Mouse (Mus musculus) MN1 (cell line): ENCODE results near the gene Ncoa5.

ENCODE experiments used
- DNase-seq: peaks from one replicate; pipeline ENCODE4 v3.0.0-alpha.2; 2016; ENCODE audit warnings: low spot score

Ncoa5 gene

DNA sequence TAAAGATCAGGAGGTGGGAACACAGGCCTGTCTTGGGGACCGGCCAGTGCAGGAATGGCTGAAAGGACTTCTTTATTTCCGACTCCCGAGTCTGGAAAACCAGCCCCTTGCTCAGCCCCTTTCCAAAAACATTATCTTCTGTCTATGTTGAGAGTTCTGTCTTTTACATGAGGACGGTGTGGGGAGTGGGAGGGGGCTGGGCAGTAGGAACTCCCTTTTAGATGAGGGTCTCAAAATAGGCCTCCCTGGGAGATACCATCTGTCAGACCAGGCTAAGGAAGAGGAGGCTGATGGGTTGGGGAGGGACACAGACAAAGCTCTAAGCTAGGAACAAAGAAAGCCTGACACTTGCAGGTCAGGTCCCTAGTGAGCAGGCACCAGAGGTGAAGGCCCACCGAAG is 14.4 kb upstream of the Ncoa5 start:
- no peak for DNase-seq

DNA sequence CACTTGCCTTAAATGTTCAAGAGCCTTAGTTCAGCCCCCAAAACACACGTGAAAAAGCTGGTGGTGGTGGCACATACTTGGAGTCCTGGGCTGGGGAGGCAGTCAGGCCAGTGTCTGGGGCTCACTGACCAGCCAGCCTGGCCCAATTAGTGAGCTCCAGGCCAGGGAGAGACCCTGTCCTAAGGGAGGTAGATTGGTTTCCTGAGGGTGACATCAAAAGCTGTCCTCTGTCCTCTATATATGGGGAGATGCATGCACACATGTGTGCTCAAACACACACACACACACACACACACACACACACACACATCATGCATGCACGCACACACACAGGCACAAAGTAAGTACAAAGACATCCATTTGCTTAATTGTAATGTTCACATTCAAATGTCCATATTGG is 9.1 kb upstream of the Ncoa5 start:
- DNase-seq, result no peak

DNA sequence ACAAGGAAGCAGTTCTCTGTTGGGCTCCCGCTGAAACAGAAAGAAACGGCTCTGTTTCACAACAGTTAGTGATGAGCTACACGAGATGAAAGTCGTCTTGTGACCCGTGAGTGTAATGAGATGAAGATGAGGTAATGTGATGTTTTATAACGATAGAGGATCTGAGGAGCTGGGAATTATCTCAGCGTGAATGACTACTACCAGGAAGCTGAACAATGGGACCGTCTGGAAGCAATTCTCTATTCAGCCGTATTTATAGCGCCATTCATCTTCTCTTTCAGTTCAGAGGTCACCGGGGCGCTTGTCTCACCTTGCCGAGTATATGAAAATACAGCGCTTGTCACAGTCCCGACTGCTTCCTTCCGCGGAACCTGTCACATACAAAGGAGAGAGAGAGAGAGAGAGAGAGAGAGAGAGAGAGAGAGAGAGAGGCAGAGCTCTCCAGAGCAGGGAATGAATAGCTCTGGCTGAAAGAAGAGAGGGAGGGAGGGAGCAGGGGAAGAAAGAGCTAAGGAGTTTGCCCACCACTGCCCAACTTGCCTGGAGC is 8.5 kb upstream of the Ncoa5 start:
- peak; percentile 82 for DNase-seq

DNA sequence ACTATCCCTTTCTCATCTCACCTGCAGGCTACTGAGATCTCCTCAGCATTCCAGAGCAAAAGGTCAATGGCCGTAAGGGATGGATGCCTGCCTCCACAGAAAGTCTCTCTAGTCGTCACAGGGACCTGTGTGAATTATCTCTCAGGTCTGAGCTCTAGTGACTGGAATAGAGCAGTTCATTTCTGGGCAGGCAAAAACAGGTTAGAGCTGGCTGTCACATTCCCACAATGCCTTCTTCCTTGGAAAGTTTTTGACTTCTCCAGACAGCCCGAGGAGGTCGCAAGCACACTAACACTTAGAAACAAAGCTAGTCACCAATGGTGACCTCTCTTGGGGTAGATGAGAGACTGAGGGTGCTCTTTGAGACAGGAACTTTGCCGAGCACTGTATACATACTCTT is 7.5 kb upstream of the Ncoa5 start:
- DNase-seq, result no peak

DNA sequence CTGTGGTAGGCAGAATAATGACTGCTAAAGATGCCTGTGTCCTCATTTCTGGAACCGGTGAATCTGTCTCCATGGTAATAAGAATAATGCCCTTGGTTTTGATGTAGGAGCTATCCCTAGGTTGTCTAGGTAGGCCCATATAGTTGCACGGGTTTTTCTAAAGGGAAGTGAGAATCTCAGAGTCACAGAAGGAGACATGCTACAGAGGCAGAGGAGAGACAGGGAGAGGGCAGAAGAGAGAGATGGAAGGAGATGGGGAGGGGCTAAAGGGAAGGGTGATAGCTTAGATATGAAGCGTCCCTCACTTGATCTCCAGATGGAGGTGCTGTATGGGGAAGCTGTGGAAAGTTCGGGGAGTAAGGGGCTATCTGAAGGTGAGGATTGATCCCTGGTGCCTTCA is 2.7 kb upstream of the Ncoa5 start:
- DNase-seq, result no peak

DNA sequence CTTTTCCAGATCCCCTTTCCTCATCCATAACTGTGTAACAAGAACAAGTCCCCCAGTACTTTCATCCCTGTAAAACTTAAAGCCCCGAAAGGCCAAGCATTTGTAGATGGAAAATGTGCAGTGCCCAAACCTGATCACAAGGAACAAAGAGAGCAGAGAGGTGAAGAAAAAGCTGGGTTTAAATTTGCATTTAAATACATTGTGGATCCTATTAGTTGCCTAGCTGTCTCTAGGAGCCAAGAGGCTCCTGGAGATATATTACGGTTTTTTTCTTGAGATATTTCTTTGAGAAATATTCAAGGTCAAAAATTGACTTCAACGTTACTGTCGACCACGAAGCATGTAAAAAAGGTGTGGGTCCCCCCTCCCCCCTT is 378 bp upstream of the Ncoa5 start:
- DNase-seq, result no peak

DNA sequence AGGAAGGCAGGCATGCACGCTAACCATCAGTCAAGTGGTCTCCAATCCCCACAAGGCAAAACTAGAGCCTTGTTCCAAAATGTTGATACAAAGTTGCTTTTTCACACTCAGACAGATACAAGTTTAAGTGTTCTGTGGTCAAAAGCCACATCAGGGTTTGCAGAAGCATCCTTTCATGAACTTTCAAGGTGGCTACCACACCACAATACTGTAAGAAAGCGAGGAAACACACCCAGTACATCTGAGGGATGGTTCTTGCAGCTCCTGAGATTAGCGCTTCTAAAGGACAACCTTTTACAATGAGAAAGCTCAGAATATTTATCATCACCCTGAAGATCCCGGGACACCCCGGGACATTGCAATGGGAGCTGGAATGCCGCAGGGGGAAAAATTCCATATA is 1.4 kb downstream of the Ncoa5 start:
- no peak for DNase-seq

DNA sequence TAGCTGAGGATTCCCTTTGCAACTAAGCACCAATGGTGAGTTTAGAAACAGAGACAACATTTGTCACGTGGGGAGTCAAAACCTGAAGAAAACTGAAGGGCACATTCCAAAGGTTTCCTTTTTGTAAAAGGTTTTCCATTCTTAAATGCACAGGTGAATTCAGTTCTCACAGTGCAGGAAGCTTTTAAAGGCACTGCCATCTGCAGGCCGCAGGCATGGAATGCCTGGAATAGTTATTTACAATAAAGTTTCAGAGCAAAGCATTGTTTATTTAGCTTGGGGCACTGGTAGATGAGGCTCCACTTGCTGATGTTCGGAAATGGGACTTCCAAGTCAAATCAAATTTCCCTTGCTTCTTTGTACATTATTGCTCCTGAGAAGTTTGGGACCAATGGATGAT is 2.1 kb downstream of the Ncoa5 start:
- DNase-seq, result peak; percentile 22

DNA sequence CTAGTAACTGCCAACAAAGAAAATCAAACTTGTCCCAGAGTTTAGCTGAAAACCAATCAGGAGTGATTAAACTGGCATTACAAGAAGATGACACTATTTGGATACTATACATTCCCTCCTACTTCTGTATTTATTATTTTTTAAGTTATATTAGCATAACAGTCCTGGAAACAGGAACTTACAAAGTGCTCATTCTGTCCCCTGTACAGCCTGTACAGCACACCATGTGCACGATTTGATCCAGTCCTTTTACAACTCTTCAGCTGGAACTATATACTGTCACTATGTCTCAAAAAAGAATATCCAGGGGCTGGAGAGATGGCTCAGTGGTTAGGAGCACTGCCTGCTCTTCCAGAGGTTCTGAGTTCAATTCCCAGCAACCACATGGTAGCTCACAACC is 7.5 kb downstream of the Ncoa5 start:
- DNase-seq, result no peak

DNA sequence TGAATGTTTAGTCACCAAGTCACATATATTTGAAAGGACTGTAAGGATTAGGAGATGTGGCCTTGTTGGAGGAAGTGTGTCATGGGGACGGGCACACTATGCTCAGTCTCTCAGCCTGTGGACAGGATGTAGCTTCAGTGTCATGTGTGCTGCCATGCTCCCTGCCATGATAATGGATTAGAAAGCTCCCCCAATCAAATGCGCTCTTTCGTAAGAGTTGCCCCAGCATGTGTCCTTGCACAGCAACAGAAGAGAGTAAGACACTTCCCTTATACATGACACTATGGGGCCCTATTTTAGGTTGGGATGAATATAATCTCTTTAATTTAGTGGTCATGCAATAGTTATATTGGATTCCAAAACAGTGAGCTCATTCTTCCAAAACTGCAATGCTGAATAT is 14.2 kb downstream of the Ncoa5 start:
- no peak for DNase-seq

DNA sequence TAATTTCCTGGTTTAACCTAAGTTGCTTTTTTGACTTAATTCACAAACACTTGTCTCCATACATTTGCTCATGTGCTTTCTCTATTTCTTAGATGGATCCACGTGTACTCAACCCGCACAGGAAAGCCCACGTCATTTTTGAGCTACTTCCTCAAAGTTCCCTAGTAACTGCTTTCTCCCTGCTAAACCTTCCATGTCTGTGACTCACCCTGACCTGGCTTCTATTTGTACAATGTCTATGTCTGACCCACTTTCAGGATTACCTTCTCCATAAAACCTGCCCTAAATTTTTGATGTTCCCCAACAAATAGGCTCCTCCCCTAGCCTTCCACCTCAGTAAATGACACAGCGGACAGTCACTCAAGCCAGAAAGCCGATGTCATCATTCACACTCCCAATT is 19.7 kb downstream of the Ncoa5 start:
- DNase-seq, result no peak

DNA sequence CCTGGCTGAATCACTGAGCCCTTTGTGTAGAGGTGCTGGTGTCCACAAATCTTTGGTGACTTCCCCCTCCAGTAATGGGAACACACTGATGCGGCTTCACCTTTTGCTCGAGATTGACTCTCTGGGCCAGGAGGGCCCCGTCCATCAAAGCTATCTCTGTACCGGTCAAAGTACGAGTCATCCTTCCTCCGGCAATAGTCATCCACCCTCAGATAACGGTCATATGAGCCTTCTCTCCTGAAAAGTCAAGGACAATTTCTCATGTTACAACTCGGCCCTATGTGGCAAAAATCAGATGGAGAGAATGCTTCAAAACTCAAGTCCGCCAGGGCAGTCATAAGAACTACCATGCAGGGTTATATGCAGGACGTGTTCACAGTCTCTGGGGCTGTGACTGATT is 24.3 kb downstream of the Ncoa5 start:
- DNase-seq, result no peak

DNA sequence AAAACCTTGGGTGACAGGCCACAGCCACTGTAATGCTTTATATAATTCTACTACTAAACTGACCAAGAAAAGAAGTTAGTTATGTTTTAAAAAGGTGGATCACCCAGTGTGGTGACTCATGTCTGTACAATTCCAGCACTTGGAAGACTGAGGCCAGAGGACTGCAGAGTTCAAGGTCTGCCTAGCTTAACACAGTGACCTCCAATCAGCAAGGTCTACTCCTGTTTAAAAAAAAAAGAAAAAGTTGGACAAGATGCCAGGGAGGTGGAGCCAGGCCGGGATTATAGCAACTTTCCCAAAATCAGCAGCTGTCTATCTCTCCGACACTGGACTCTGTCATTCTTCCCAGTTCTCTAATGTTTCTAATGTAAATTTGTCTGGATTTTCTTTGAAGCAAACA is 25.1 kb downstream of the Ncoa5 start:
- no peak for DNase-seq

DNA sequence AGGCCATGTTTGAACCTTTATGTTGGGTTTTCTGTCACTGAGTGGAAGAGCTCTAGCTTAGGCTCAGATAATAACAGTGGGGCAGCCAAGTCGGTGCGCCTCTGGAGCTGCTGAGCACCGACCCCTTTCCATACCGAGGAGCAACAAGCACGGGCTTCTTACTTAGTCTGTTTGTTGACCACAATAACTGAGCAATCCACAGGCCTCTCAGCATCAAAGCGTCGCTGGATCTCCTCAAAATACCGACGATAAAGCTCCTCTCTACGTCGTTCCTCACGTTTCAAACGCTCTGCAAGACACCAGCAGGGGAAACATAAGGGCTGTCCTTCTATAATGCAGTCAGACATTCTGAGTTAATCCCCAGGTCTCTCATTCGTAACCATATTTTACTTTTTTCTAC is 25.5 kb downstream of the Ncoa5 start:
- no peak for DNase-seq

DNA sequence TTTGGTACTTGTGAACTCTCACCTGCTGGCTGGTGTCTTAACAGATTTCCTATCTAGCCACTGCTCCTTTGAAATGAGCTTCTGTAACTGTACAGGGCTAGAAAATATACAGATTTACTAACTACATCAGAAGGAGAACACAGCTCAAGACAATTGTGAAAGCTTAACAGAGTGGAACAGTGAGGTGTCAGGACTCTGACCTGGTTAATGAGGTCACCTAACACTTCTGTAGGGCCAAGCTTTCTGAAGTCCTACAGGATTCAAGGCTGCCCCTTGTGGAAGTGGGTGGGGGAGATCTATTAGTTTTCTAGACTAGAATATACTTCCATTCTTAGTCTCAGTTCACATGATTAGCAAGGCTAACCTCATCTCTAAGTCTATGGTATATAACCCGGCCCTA is 26.7 kb downstream of the Ncoa5 start:
- no peak for DNase-seq

DNA sequence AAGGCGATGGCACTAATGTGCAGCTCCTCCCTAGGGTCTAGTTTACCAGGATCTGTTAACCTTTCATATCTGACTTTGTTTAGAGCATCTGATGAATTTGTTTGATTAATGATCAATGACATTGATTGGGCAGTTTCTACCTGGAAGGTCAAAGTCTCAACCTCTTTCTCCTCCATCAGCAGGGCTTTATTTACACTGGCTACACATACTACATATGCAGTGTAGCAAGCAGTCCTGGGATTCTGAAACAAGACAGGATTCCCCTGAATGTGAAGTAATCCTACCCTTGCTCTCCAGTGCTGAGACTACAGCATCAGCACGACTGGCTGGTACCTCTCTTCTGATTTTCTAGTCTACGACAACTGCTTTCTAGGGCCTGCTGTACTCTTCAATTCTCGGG is 27.9 kb downstream of the Ncoa5 start:
- DNase-seq, result no peak

DNA sequence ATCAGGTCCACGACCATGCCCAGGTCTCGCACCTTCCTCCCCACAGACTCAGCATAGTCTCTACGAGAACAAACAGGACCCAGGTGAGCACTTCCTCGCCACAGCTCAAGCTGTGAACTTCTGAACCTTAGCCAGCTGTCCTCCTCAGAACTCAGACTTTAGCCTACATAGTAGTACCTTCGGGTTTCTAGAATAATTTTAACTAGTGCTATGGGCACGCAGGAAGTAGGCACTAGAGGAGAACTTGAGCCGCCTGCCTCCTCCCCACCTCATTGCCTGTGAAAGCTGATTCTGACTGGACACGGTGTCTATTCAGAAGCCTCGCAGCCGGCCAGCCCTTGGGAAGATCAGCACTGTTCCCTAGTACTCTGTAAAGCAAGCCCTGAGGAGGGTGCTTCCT is 30.4 kb downstream of the Ncoa5 start:
- DNase-seq, result no peak

DNA sequence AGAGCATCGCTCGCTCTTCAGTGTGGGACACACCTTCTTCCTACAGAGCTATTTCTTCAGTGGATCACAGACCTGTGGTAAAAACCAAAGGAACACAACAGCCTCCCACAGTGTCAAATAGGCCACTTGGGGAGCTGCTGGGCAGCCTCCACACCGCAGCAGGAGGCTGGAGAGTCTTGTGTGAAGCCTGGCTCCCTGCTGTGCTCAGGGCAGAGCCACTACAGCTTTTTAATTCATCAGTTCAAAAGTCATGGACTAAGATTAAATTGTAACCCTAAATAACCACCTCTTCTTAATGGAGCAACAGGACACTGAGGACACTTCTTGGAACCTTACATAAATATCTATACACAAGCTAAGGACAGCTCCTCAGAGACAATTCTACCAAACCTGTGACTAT is 31.6 kb downstream of the Ncoa5 start:
- no peak for DNase-seq

DNA sequence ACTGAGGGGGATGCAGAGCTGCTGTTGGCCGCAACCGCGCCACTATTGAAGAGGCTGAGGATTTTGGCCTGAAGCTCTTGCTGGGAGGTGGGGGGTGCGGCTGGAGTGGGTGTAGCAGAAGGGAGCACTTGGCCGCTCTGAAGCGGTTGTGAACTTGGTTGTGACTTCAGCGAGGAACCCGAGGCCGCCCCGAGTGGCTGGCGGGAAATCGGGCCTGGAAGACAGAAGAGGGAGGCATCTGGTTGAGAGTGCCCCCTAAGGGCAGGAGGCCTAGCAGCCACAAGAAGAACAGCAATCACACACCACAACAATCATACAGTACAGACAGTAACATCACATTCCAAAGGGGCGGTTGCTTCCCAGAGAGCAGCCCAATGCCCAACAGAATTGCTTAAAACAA is 32.7 kb downstream of the Ncoa5 start:
- no peak for DNase-seq

DNA sequence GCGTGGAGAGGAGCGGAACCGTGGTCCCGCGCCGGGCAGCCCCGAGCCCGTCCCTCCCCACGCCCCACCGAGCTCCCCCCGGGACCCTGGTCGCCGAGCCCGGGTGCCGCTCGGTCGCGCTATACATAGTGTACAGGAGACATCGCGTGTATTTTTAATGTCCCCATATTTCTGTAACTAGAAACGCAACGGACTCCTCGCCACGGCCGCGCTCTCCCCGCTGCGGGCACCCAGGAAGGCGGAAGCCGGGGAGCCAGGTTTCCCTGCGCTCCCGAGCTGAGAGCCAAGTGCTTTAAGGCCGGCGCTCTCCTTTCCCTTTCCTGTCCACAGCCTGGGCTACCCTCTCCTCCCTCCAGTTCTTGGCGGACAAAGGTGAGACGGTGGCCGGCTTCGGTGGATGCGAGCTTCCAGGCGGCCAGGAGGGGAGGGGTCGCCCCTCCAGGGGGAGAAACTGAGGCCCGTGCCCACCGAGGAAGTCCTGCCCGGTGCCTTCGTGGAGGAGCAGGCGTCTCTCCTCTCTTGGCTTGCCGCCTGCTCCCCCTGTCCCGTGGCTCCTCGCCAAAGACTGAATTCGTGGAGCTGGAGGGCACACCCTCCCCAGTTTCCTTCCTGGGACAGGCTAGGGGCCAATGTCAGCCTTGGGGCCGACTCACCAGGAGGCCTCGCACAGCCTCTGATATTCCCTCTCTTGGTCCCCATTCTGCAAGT is 36.8 kb downstream of the Ncoa5 start:
- no peak for DNase-seq

DNA sequence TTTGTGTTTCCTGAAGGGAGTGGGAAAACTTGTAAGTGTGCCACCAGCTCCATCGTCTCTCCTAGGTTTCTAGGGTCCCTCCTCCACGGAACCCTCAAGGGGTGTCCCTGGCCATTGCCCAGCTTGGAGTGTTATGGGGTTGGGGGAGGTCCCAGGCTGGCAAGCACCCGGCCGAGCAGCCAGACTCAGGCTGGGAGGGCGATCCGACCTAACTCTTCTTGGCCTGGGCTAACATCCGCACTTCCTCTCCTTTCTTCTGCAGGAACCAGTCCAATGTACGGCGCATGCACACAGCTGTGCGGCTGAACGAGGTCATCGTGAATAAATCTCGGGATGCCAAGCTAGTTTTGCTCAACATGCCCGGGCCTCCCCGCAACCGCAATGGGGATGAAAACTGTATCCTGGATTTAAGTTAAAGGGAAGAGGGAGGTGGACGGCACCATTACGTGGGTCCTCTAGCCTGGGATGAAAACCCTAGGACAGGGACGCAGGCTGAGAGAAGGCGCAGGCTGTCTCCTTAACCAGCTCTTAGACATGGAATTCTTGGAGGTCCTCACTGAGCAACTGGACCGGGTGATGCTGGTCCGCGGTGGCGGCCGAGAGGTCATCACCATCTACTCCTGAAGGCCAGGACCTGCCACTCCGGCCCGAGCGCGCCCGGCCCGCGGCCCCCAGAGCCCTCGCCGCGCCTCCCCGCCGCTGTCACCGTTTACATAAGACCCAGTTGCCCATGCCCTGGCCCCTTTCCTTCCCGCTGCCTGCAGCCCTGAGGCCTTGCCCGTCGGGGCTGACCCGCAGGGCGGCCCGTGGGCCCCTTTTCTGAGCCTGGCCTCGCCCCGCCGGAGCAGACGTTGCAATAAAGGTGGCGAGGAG is 37.6 kb downstream of the Ncoa5 start:
- DNase-seq, result no peak

DNA sequence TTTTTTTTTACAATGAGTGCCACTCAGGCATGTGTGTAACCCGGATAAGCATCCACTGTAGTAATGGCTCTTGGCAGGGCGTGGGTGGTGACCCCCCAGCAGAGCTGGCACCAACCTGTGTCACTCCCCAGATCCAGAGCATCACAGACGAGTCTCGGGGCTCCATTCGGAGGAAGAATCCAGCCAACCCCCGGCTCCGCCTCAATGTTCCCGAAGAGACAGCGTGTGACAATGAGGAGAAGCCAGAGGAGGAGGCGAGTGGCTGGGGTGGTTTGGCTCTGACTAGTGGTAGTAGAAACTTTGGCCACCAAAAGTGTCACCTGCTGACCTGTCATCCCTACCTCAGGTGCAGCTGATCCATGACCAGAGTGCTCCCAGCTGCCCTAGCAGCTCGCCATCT is 38.7 kb downstream of the Ncoa5 start:
- DNase-seq, result no peak

DNA sequence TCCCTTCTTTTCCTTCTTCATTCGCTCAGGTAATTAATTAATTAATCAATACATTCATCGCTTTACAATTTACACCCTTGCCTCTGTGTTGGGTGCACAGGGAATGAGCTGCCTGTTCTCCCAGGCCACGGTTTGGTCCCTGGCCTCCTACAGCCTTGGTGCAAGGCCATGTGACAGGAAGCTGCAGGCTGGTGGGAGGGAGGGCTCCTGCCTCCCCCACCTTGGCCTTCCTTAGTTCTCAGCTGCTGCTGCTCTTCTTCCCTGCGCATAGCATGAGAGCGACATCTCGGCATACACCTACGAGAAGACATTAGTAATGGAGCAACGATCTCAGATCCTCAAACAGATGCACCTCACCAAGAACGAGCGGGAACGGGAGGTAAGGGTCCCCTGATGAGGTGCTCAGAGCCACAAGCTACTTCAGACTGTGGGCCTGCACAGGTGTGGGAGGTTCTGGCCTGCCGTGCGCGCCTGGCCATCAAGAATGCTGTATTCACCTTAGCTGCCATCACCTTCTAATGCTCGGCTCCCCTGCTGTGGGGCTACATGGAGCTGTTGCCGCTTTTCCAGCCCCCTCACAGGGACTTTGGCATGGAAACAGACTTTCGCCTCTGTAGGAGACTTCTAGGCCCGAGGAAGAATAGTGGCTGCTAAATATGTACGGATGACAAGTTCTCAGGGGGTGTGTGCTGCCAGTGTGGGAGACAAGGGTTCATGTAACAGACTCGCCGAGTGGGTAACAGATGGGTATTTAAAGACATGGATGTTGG is 39.8 kb downstream of the Ncoa5 start:
- DNase-seq, result no peak
